Mouse (Mus musculus): ENCODE measurements around the gene Ankrd33b.

GRCm38 (mm10) chr15:31414179-31414898 lies 46.8 kb upstream of the Ankrd33b start:
- TF ChIP-seq CTCF (conservative IDR thresholded peaks at IDR 0.05; ENCODE audit: low read length) (no peak), POU5F1 (IDR thresholded peaks at IDR 0.05; ENCODE audit: borderline replicate concordance, low read length) (no peak), NANOG (IDR thresholded peaks at IDR 0.05; ENCODE audit: borderline replicate concordance, low read length) (no peak)
